Mouse (Mus musculus): ENCODE measurements around the gene Cacna1g. TPM values are rescaled to one million over a fixed set of nuclear protein-coding genes. Genes with fewer than 3 reads are reported as not detected.
"Not testable (repeated sequence)": the region's sequence is repeated elsewhere in the genome, so short reads cannot be mapped to it uniquely, and the experiment has no call there.

Gene Cacna1g
- total RNA-seq, 2 experiments from 2014 or later: 53.2 to 59.2 TPM

DNA sequence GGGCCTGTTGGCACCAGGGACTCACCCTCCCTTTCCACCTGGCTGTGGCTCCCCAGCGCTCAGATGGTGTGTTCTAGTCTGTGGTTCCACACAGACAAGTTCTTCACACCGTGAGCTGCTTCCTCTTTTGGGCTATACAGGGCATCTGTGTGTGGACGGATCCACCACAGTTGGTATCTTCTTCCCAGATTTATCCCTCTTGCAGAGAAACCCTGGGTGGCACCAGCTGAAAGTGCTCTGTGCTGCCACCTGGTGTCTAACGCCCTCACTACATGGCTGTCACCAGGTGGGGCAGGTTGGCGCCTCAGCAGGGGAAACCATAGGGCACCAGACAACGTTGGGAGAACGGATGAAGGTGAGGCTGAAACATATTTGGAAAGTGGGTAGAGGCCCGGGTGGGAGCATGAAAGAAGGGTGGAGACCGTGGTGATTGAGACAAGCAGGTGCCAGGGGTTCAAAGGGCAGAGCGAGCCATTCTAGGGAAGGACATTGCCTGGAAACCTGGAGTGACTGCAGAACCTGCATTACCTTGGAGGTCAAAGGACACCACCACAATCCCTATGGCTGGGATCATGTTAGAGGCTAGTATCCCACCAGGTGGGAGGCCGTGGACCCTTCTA lies 69.2 kb downstream of the Cacna1g start:
- peak; percentile 58 to 82 for DNase-seq (ENCODE audit: low spot score in 2 of 2)

DNA sequence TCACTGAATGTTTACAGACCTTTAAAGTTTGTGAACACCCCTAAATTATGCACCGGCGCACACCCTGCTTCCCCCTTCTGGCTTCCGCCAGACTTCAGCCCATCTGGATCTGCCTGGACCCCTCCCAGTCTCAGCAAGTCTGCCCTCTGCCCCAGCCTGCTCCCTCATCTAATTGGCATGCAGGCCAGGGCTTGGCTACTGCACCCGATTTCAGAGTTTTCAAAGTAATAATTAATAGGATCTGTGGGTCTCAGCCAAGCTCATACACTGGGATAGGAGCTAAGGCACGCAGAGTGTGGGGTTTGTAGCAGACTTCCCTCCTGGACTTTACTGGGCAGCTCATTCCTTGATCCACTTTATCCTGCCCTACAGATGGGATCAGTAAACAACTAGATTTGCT lies 69.8 kb downstream of the Cacna1g start:
- no peak for DNase-seq (ENCODE audit: low spot score in 2 of 2)

- DNase-seq (ENCODE audit: low spot score in 2 of 2): no peak
These were observed 70.2 kb downstream of the Cacna1g start for GRCm38 (mm10) chr11:94403757-94404156.

DNA sequence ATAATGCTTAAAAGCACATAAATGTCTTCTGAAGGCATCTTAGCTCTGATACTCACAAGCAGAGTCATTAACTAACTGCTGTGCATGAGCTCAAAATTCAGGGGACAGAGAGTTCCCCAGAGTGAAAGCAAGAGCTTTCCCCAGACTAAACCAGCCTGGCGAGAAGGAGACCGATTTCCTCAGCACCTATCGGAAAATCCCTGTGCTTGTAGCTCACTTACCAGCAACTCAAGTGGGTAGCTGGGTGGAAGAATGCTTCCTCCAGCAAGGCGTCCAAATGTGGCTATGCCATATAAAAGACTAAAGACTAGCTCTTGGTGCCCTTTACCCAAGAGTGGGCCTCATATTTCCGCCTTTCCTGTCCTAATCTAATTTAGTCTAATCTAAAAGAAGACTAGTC lies 71.3 kb downstream of the Cacna1g start:
- no peak for DNase-seq (ENCODE audit: low spot score in 2 of 2)

- not testable (repeated sequence) for DNase-seq (ENCODE audit: low spot score in 2 of 2)
These were observed 72.0 kb downstream of the Cacna1g start for GRCm38 (mm10) chr11:94402029-94402428.

GRCm38 (mm10) chr11:94400996-94401395 lies 73.0 kb downstream of the Cacna1g start:
- no peak for DNase-seq (ENCODE audit: low spot score in 2 of 2)

DNA sequence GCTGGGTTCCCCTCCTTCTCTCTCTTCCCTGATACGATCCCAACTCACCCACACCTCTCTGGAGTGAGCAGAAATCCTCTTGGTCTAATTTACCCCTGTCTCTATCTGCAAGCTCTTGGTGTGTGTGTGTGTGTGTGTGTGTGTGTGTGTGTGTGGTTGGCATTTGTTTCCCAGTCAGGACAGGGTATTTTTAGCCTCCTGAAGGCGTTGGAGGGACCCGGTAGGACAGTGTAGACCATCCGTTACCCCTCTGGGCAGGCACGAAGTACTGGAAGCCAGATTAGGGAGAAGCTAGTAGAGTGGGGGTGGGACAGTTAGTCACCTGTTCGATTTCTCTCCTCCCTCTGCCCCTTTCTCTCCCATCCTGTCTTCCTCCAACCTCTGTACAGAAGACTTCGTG lies 79.9 kb downstream of the Cacna1g start:
- DNase-seq (ENCODE audit: low spot score in 2 of 2): no peak

GRCm38 (mm10) chr11:94393490-94393889 lies 80.5 kb downstream of the Cacna1g start:
- not testable (repeated sequence) for DNase-seq (ENCODE audit: low spot score in 2 of 2)

DNA sequence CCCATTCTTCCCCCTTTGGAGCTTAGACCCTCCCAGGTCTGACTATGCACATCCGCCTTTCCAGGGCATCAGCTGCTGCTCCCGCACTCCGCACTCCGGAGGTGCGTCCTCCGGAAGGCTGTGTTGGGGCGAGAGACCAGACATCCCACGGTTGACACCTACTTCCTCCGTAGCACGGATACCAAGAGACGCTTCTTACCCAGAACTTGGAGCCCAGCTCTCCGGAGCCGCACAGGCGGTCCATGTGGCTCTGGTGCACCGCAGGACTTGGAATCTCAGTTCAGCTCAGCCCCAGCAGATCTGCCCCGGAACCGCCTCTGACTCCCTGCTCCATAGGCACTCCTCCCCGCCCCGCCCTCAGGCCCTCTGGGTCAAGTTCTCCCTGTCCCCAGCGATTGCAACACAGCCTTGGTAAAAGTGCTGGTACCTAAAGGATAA lies 81.3 kb downstream of the Cacna1g start, which contains the start of gene Abcc3:
TSS of gene Abcc3 (minus strand) at position 326 of the 438 bp plus-strand sequence.
- no peak for DNase-seq (ENCODE audit: low spot score in 2 of 2)

GRCm38 (mm10) chr11:94391661-94392060 lies 82.3 kb downstream of the Cacna1g start:
- DNase-seq (ENCODE audit: low spot score in 2 of 2): no peak

DNA sequence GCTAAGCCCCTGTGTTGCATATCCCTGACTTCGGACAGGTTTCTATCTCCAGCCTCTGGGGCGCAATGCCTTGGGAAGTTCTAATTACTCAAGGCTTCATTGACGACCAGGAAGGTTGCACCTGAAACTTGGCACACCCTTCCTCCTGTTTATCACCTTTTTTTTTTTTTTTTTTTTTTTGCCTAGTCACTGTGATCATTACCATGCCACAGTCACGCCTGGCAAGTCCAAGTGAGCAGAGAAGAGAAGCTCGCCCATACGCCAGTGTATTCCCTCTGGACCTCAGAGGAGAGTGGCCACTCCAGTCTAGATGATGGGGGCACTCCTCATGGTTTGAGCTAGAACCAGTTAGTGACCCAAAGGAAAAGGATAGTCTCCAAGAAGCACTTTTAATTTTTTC lies 83.2 kb downstream of the Cacna1g start:
- no peak for DNase-seq (ENCODE audit: low spot score in 2 of 2)

- DNase-seq (ENCODE audit: low spot score in 2 of 2): no peak
These were observed 84.1 kb downstream of the Cacna1g start for GRCm38 (mm10) chr11:94389724-94390396.

GRCm38 (mm10) chr11:94389021-94389420 lies 85.0 kb downstream of the Cacna1g start:
- no peak for DNase-seq (ENCODE audit: low spot score in 2 of 2)

- no peak for DNase-seq (ENCODE audit: low spot score in 2 of 2)
These were observed 86.2 kb downstream of the Cacna1g start for GRCm38 (mm10) chr11:94387756-94388155.

GRCm38 (mm10) chr11:94385977-94386771 lies 87.8 kb downstream of the Cacna1g start:
- DNase-seq (ENCODE audit: low spot score in 2 of 2): no peak

- DNase-seq (ENCODE audit: low spot score in 2 of 2): no peak
These were observed 94.3 kb downstream of the Cacna1g start for GRCm38 (mm10) chr11:94379736-94380135.

DNA sequence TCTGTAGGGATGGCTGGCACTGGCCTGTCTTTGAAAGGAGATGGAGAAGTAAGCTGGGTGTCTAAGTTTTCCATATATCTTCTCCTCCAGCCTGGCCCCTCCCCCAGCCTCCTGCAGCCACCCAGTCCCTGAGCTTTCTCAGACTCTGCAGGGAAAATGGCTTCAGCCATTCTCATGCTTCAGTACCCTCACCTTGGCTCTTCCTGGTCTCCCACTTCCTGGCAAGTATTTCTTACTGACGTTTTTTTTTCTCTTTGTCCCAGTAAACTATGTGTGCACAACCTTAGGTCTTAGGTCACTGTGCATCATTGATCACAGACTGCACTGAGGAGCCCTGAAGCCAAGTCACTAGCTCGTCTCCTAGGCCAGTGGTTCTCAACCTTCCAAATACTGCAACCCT lies 94.9 kb downstream of the Cacna1g start:
- no peak for DNase-seq (ENCODE audit: low spot score in 2 of 2)

DNA sequence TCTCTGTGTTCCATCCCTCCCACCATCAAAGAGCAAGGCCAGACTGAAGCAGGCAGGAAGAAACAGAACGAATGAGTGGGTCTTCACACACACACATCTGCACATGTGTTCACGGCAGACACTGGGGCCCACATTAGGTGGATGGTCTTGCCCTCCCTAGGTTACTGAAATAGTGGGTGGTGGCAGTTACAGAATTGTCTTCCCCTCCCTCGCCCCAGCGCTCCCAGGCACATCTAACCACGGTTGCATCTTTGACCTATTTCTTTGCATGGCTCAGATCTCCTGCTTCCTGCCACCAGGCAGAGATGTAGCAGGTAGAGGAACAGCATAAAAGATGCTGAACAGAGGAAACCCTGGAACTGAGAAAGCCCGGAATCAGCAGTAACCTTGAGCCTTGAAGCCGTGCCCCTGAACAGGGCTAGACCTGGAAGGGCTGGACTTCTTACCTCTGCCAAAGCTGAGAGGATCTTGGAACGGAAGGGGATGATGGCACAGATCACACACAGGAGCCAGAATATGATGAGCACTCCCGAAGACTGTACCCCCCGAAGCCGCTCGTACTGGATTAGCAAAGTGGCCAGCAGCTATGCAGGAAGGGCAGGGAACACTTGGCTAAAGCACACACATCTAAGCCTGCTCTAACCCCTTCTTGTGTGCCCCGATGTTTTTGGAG lies 99.6 kb downstream of the Cacna1g start:
- no peak for DNase-seq (ENCODE audit: low spot score in 2 of 2)

GRCm38 (mm10) chr11:94370809-94371208 lies 103.2 kb downstream of the Cacna1g start:
- DNase-seq (ENCODE audit: low spot score in 2 of 2): no peak

DNA sequence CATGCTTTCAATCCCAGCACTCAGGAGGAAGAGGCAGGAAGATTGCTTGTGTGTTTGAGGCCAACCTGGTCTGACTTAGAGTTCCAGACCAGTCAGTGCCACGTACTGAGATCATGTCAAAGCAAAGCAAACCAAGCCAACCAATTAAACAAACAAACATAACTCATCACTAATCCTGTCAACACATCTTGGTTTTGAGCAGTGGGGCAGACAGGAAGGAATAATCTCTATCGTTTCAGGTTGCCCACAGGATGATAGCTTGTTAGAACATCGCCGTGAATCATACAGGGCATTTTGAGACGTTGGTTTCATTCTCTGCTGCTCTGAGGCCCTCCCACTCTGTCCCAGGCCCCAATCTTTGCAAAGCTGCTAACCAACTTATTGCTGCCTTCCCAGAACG lies 104.0 kb downstream of the Cacna1g start:
- no peak for DNase-seq (ENCODE audit: low spot score in 2 of 2)

DNA sequence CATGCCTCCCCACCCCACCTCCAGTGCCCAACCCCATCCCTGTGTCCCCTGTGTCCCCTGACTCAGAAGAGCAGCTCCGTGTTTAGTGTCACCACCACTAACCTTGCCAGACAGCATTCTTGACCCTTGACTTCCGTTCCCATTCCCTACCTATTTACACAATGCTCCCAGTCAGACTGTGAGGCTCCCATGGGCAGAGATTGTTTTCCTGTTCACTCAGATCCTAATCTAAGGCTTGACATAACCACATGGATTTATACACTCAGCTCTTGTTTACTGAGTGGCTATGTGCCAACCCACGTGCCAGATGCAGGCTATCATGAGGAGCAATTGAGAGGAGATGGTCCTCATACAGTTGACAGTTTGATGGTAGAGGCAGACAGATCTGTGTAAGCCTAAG lies 108.7 kb downstream of the Cacna1g start:
- no peak for DNase-seq (ENCODE audit: low spot score in 2 of 2)

GRCm38 (mm10) chr11:94363690-94364089 lies 110.3 kb downstream of the Cacna1g start:
- DNase-seq (ENCODE audit: low spot score in 2 of 2): no peak
